Mouse (Mus musculus) kidney, postnatal 0 days (tissue): ENCODE data around the gene Gm6525. TPM values are rescaled to one million over a fixed set of nuclear protein-coding genes. Genes with fewer than 3 reads are reported as not detected.

Experiments
- ATAC-seq: fragments of 200-750 bp; cut with Nextera tagmentation; replicated peaks from 2 replicates; pipeline ENCODE4 v1.8.0; 2017; ENCODE audit warnings: low read depth, moderate number of reproducible peaks, moderate TSS enrichment, moderate library complexity; ENCODE audit not compliant: low FRiP score
- DNase-seq: peaks from one replicate; pipeline ENCODE4 v3.0.0-alpha.2; 2016; ENCODE audit warnings: low spot score
- H3K27ac ChIP-seq: fragments of 300-500 bp; sonication (generic); 2 replicates; pipeline ENCODE4 v1.5.1; 2014; ENCODE audit warnings: mild to moderate bottlenecking
- H3K27me3 ChIP-seq: fragments of 300-500 bp; sonication (generic); 2 replicates; pipeline ENCODE4 v1.6.1; 2014; ENCODE audit warnings: low read length, mixed read lengths; ENCODE audit not compliant: insufficient read depth
- H3K36me3 ChIP-seq: fragments of 300-500 bp; sonication (generic); 2 replicates; pipeline ENCODE4 v1.6.1; 2014; ENCODE audit warnings: low read length, mixed read lengths; ENCODE audit not compliant: insufficient read depth
- H3K4me1 ChIP-seq: fragments of 300-500 bp; sonication (generic); replicated peaks from 2 replicates; pipeline ENCODE4 v1.6.1; 2014; ENCODE audit warnings: antibody characterized with exemption, low read length, mixed read lengths; ENCODE audit not compliant: insufficient read depth
- H3K4me2 ChIP-seq: fragments of 300-500 bp; sonication (generic); 2 replicates; pipeline ENCODE4 v1.6.1; 2014; ENCODE audit warnings: mild to moderate bottlenecking, low read length, moderate library complexity, mixed read lengths
- H3K4me3 ChIP-seq: fragments of 300-500 bp; sonication (generic); replicated peaks from 2 replicates; pipeline ENCODE4 v1.5.1; 2014; ENCODE audit warnings: low read depth, low read length
- H3K9ac ChIP-seq: fragments of 300-500 bp; sonication (generic); 2 replicates; pipeline ENCODE4 v1.6.1; 2014; ENCODE audit warnings: low read depth, low read length
- H3K9me3 ChIP-seq: fragments of 300-500 bp; sonication (generic); replicated peaks from 2 replicates; pipeline ENCODE4 v1.6.1; 2016; ENCODE audit warnings: low read length, inconsistent platforms, mixed read lengths
- CTCF ChIP-seq: IDR thresholded peaks from 2 replicates; pipeline ENCODE4 v1.5.1; 2016; ENCODE audit warnings: antibody characterized with exemption, low read depth, mild to moderate bottlenecking, moderate library complexity
- WGBS: fragments of 180-500 bp; shearing (Covaris S2); extraction: QIAGEN DNeasy Blood & Tissue Kit; methylation state at CpG from one replicate; pipeline ENCODE4 v1.1.7; 2014; 5-methylcytosine and 5-hydroxymethylcytosine counted together
- polyA plus RNA-seq: library from polyadenylated mRNA; unstranded; fragments of >200 nt; fragmentation: Nextera tagmentation; extraction: Ambion mirVana; gene quantifications from 2 replicates; pipeline ENCODE4 v1.2.1, GENCODE M21; 2015

The Gm6525 gene
- polyA plus RNA-seq, 1 experiment from 2014 or later: 0.66 TPM

DNA sequence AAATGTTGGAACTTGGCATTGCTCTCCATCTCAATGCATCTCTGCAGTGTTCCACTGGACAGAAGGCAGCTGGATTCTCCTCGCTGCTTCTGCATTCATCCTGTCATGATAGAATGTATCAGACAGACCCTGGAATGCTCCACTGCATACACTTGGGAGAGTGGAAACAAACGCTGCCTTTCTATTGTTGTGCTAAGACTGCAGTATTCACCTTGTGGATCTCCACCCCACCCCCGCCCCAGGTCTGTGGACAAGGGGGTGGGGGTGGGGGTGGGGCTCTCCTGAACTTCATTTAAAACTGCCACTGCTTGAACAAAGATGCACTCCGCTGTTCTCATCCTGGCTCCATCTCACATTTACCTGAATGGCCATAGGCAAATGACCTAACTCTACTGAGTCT is 20.0 kb downstream of the Gm6525 start:
- DNase-seq: peak; percentile 13
- no peak for TF ChIP-seq CTCF
- no peak overlapping the region for H3K4me3 ChIP-seq
- H3K27ac ChIP-seq: no peak overlapping the region
- H3K9ac ChIP-seq: no peak overlapping the region
- peaks cover 4% of the 10 kb centered on the region; the same call in 1 of the 2 replicates for H3K4me1 ChIP-seq
- WGBS: 66% methylated on average over 4 of the region's 4 CpGs
- ATAC-seq: no peak
- no peaks in the 10 kb centered on the region for H3K36me3 ChIP-seq
- no peak overlapping the region for H3K4me2 ChIP-seq
- H3K27me3 ChIP-seq: no peaks in the 10 kb centered on the region
- no peaks in the 10 kb centered on the region for H3K9me3 ChIP-seq

DNA sequence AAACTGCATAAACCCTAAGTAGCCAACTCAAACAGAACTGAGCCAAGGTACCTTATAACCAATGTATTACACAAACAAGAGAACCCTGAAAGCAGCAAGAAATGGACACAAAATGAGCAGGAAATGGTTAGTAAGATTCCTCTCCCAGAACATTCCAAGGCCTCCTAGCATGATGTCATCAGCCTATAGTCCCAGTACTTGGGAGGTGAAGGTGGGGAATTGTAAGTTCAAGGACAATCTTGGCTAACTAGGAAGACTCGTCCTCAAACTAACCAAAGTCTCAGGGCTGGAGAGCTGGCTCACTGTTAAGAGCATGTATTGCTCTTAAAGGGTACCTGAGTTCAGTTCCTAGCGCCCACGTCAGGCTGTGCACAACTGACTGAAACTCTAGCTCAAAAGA is 24.3 kb downstream of the Gm6525 start:
- Histone ChIP-seq H3K27me3 (no peaks in the 10 kb centered on the region), H3K4me2 (no peak overlapping the region), H3K4me1 (0 out of 2 replicates have a peak, but pooled peaks cover 4% of the 10 kb centered on the region), H3K9ac (no peak overlapping the region), H3K9me3 (no peaks in the 10 kb centered on the region), H3K27ac (no peak overlapping the region), H3K4me3 (no peak overlapping the region), H3K36me3 (no peaks in the 10 kb centered on the region)
- DNase-seq: no peak
- 92% methylated on average over 3 of the region's 3 CpGs for WGBS
- TF ChIP-seq CTCF: no peak
- ATAC-seq: no peak

DNA sequence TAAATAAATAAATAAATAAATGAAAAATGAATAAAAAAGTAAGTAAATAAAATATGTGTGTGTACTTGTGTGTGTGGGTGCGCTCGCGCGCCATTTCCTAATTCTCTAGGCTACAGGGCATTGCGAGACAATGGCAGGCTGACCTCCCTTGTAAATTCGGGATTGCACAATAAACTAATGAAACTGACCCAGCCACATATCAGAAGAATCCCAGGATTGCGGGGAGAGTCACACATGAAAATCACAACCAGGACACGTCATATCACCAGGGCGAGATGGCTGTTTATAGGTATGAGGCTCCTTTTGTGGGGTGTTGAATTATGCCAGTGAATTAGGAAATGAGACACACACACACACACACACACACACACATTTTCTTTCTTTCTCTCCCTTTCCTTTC is 25.6 kb downstream of the Gm6525 start:
- 0 out of 2 replicates have a peak, but pooled peaks cover 4% of the 10 kb centered on the region for H3K4me1 ChIP-seq
- no peaks in the 10 kb centered on the region for H3K9me3 ChIP-seq
- no peak overlapping the region for H3K9ac ChIP-seq
- DNase-seq (no peak), ATAC-seq (no peak)
- TF ChIP-seq CTCF: no peak
- no peak overlapping the region for H3K4me3 ChIP-seq
- no peaks in the 10 kb centered on the region for H3K36me3 ChIP-seq
- H3K27ac ChIP-seq: no peak overlapping the region
- 96% methylated on average over 9 of the region's 9 CpGs for WGBS
- H3K4me2 ChIP-seq: no peak overlapping the region
- no peaks in the 10 kb centered on the region for H3K27me3 ChIP-seq

DNA sequence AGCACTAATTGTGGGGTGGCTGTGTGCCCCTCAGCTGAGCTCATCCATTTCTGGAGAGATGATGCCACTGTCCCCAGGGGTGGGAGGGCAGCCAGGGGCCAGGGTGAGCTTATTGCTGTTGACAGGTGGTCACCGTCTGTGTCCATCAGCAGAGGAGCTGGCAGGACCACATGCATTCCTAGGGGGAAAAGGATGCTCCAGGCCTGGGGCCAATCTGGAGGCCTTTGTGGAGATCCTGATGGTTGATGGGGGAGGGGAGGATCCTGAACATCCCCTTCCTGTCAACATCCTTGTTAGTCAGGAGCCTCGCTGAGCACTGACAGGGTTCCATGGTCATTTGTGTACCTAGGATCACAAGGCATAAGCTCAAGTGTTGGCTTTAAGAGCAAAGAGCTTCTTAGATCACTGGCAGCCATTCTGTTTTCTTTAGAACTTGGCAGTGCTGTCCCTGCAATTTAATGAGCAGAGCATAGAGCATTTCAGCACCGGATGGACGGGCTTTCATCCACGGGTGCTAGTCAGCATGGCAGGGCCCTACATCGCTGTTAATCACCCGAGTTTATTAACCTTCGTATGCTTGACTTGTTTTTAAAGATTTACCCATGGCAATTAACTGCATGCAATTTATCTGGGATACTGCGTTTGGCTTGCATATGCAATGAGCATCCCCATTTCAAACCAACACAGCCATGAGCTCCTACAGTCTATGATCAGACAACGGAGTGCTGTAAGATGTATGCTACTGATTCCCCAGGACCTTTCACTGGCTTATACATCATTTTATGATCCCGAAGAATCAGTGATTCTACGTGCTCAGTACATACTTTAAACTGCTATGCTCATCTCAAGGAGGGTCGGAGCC is 26.9 kb downstream of the Gm6525 start:
- Histone ChIP-seq H3K9ac (no peak overlapping the region), H3K36me3 (0 out of 2 replicates have a peak, but pooled peaks cover 4% of the 10 kb centered on the region), H3K4me1 (0 out of 2 replicates have a peak, but pooled peaks cover 4% of the 10 kb centered on the region), H3K4me2 (no peak overlapping the region), H3K27ac (no peak overlapping the region), H3K27me3 (no peaks in the 10 kb centered on the region), H3K4me3 (no peak overlapping the region), H3K9me3 (no peaks in the 10 kb centered on the region)
- peak; percentile 54 for DNase-seq
- peak; percentile 29; the same call in 1 of the 2 replicates for ATAC-seq
- no peak for TF ChIP-seq CTCF
- 37% methylated on average over 13 of the region's 13 CpGs for WGBS

DNA sequence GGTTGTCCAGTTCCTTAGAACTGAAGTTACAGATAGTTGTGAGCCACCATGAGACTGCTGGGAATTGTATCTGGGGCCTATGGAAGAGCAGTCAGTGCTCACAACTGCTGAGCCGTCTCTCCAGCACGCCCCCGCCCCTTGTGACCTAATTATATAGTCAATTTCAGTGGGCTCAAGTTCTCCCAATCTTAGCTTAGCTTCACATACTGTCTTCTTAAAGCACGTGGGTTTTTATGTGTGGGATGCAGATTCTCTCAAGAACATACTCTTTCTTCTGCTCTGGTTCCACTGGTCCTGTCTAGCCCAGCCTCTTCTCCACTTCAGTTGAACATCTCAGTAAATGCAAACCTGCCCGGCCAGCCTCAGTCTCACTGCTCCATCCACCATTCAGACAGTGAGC is 30.7 kb downstream of the Gm6525 start:
- no peak for ATAC-seq
- 0 out of 2 replicates have a peak, but pooled peaks cover 4% of the 10 kb centered on the region for H3K4me1 ChIP-seq
- WGBS: 70% methylated on average over 5 of the region's 5 CpGs
- DNase-seq: no peak
- H3K4me2 ChIP-seq: no peak overlapping the region
- H3K27ac ChIP-seq: no peak overlapping the region
- H3K9me3 ChIP-seq: no peaks in the 10 kb centered on the region
- no peak overlapping the region for H3K9ac ChIP-seq
- H3K36me3 ChIP-seq: 0 out of 2 replicates have a peak, but pooled peaks cover 4% of the 10 kb centered on the region
- no peak overlapping the region for H3K4me3 ChIP-seq
- H3K27me3 ChIP-seq: no peaks in the 10 kb centered on the region
- TF ChIP-seq CTCF: no peak

DNA sequence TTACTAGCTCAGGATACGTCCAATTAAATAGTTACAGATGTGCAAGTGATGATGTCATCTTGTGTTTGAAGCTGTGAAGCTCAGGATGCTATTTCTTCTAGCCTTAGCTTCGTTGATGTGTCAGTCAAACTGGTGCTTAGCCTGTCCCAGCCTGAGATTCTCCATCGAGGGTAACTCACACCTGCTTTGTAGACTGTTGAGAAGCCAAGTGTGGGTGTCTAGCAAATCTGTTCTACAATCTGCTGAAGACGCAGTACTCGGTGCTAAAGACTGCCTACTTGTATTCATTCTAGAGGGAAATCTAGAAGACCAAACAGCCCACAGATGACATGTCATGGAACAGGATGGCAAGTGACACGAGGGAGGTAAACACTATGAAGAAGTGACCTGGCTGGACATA is 31.7 kb downstream of the Gm6525 start:
- H3K36me3 ChIP-seq: 0 out of 2 replicates have a peak, but pooled peaks cover 4% of the 10 kb centered on the region
- 0 out of 2 replicates have a peak, but pooled peaks cover 1% of the 10 kb centered on the region for H3K4me1 ChIP-seq
- H3K9me3 ChIP-seq: no peaks in the 10 kb centered on the region
- DNase-seq (no peak), ATAC-seq (no peak)
- no peak overlapping the region for H3K27ac ChIP-seq
- TF ChIP-seq CTCF: no peak
- no peak overlapping the region for H3K4me2 ChIP-seq
- no peak overlapping the region for H3K9ac ChIP-seq
- 86% methylated on average over 6 of the region's 6 CpGs for WGBS
- H3K27me3 ChIP-seq: no peaks in the 10 kb centered on the region
- H3K4me3 ChIP-seq: no peak overlapping the region
